Mouse (Mus musculus): ENCODE measurements around the gene Gm498. TPM values are rescaled to one million over a fixed set of nuclear protein-coding genes. Genes with fewer than 3 reads are reported as not detected.

The Gm498 gene
- 0.07 TPM in 1 of 2 replicates, not detected in the other for polyA plus RNA-seq (2015; fragmentation: Nextera tagmentation; extraction: Ambion mirVana)

DNA sequence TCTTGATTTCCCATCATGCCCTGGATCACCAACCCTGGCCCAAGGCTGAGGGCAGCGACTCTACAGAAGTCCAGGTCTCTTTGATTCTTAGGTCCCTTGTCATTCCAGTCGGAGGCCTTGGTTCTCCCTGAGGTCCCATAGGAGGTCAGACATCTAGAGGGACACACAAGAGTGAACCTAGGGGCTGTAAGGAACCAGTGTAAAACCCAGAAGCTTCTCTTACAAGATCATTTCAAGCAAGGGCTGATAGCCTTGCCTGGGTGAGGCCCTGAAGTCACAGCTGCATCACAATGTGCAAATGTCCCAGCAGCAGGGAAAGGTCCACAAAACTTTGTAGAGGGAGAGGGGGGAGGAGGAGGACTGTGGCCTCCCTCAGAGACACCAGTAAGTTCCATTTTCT, at the start of gene Gm498:
Gm498 (plus strand) TSS at position 301 of the 400 bp plus-strand sequence.
- Histone ChIP-seq H3K27ac (replicated peaks) (no peak within 1 kb of the TSS), H3K36me3 (ENCODE audit: control insufficient read depth, insufficient read depth, low read length) (no peaks in the 10 kb centered on the region), H3K27me3 (ENCODE audit: control insufficient read depth, insufficient read depth, low read length) (no peaks in the 10 kb centered on the region), H3K9me3 (ENCODE audit: control insufficient read depth, low read length) (no peaks in the 10 kb centered on the region), H3K4me3 (ENCODE audit: low read depth, low read length) (no peak within 1 kb of the TSS), H3K4me2 (replicated peaks; ENCODE audit: low read depth) (no peak within 1 kb of the TSS), H3K4me1 (replicated peaks; ENCODE audit: control insufficient read depth, insufficient read depth) (no peaks in the 10 kb centered on the region), H3K9ac (ENCODE audit: low read length) (no peak within 1 kb of the TSS)
- DNase-seq (ENCODE audit: low spot score) (no peak), ATAC-seq (ENCODE audit: low FRiP score, low TSS enrichment) (no peak)
- TF ChIP-seq CTCF (IDR thresholded peaks at IDR 0.05; ENCODE audit: low read depth) (no peak), EP300 (optimal IDR thresholded peaks at IDR 0.05) (no peak)
- 70% methylated on average over 2 of the region's 2 CpGs for WGBS

DNA sequence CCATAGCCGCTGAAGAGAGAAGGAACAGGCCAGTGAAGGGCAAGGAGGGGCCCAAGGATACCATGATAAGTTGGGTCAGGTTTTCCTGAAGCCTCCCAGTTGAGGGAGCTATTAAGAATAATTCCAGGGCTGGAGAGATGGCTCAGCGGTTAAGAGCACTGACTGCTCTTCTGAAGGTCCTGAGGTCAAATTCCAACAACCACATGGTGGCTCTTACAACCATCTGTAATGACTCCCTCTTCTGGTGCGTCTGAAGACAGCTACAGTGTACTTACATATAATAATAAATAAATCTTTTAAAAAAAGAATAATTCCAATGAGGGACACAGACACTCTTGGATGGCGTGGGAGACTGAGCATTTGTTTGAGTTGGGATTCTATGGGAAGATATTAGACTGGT, 47.4 kb upstream of the Gm498 start:
- Histone ChIP-seq H3K9ac (ENCODE audit: low read length) (no peak overlapping the region), H3K27me3 (ENCODE audit: control insufficient read depth, insufficient read depth, low read length) (no peaks in the 10 kb centered on the region), H3K4me3 (ENCODE audit: low read depth, low read length) (no peak overlapping the region), H3K4me2 (replicated peaks; ENCODE audit: low read depth) (no peak overlapping the region), H3K27ac (replicated peaks) (no peak overlapping the region), H3K4me1 (replicated peaks; ENCODE audit: control insufficient read depth, insufficient read depth) (peaks cover 6% of the 10 kb centered on the region; the same call in 1 of the 2 replicates), H3K9me3 (ENCODE audit: control insufficient read depth, low read length) (no peaks in the 10 kb centered on the region), H3K36me3 (ENCODE audit: control insufficient read depth, insufficient read depth, low read length) (no peaks in the 10 kb centered on the region)
- ATAC-seq (ENCODE audit: low FRiP score, low TSS enrichment): no peak
- TF ChIP-seq CTCF (IDR thresholded peaks at IDR 0.05; ENCODE audit: low read depth) (no peak), EP300 (optimal IDR thresholded peaks at IDR 0.05) (no peak)
- 68% methylated on average over 4 of the region's 4 CpGs for WGBS
- no peak for DNase-seq (ENCODE audit: low spot score)

DNA sequence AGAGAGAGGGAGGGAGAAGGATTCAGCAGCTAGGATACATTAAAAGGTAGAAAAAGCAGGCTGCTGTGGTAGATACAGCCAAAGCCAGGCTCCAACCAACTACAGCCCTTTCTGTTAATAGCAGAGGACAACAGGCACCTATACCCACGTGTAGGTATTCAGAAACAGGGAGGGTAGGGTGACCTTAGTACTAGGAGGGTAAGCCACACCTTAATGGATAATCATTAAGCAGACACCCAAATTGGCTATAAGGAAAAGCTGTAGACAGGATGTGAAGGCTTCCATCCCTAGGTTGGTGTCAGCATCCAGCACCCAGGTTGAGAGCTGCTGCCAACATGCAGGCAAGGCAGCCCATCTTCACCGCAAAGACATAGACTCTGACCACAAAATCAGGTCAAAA, 45.4 kb upstream of the Gm498 start:
- Histone ChIP-seq H3K4me2 (replicated peaks; ENCODE audit: low read depth) (no peak overlapping the region), H3K9ac (ENCODE audit: low read length) (no peak overlapping the region), H3K36me3 (ENCODE audit: control insufficient read depth, insufficient read depth, low read length) (no peaks in the 10 kb centered on the region), H3K4me1 (replicated peaks; ENCODE audit: control insufficient read depth, insufficient read depth) (peaks cover 6% of the 10 kb centered on the region; the same call in 1 of the 2 replicates), H3K27me3 (ENCODE audit: control insufficient read depth, insufficient read depth, low read length) (no peaks in the 10 kb centered on the region), H3K4me3 (ENCODE audit: low read depth, low read length) (no peak overlapping the region), H3K27ac (replicated peaks) (no peak overlapping the region), H3K9me3 (ENCODE audit: control insufficient read depth, low read length) (no peaks in the 10 kb centered on the region)
- TF ChIP-seq EP300 (optimal IDR thresholded peaks at IDR 0.05): no peak
- TF ChIP-seq CTCF (IDR thresholded peaks at IDR 0.05; ENCODE audit: low read depth): no peak
- ATAC-seq (ENCODE audit: low FRiP score, low TSS enrichment) (no peak), DNase-seq (ENCODE audit: low spot score) (no peak)
- 68% methylated on average over 2 of the region's 2 CpGs for WGBS

DNA sequence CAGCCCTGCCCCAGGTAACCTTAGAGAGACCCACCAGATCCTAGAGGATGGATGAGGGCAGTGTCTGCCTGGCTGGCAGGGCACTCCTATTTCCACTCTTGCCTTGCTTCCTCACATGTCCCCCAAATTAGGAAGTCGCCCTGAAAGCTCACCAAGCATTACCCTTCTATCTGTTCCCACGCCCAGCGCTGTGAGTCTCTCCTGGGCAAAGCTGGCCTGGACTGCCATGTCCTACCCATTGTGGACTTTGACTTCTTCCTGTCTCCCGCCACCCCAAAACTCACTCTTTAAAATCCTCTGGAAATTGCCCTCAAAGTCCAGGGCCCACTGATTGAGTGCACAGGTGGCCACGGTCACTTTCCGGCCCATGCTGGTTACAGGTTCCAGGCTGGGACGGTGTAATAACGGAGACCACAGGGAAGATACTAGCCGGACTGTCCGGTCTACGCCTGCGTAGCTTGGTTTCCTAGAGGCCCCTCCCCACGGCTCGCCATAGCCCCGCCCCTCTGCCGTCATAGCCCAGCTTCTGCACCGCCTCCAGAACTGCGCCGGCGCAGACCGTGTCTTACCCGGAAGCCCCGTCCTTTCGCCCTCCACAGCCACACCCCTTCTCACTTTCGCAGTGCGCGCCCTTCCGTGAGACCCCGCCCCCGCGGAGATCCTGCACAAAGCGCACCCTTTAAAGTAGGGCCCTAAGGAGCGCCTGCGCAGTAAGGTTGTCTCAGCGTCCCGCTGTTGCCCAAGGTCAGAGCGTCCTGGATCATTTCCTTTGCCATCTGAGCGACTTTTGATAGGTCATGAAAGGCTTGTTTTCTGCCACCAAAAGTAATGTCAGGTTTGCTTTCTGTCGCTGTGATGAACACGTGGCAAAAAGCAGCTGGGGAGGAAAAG, 44.0 kb upstream of the Gm498 start, which contains the start of the genes Nadsyn1 and Dhcr7:
Nadsyn1 (minus strand) TSS at position 475 of the 891 bp plus-strand sequence.
Dhcr7 (plus strand) TSS at position 771 of the 891 bp plus-strand sequence.
- Histone ChIP-seq H3K27me3 (ENCODE audit: control insufficient read depth, insufficient read depth, low read length) (no peaks in the 10 kb centered on the region), H3K4me1 (replicated peaks; ENCODE audit: control insufficient read depth, insufficient read depth) (peaks cover 6% of the 10 kb centered on the region; the same call in 1 of the 2 replicates), H3K27ac (replicated peaks) (peak within 1 kb of the TSS; percentile 79), H3K36me3 (ENCODE audit: control insufficient read depth, insufficient read depth, low read length) (no peaks in the 10 kb centered on the region), H3K9ac (ENCODE audit: low read length) (peak within 1 kb of the TSS; percentile 68), H3K9me3 (ENCODE audit: control insufficient read depth, low read length) (no peaks in the 10 kb centered on the region), H3K4me2 (replicated peaks; ENCODE audit: low read depth) (peak within 1 kb of the TSS; percentile 68), H3K4me3 (ENCODE audit: low read depth, low read length) (peak within 1 kb of the TSS; percentile 60)
- WGBS: under 1% methylated on average over 40 of the region's 40 CpGs
- ATAC-seq (ENCODE audit: low FRiP score, low TSS enrichment): peak; percentile 98
- peak; percentile 100 for DNase-seq (ENCODE audit: low spot score)
- TF ChIP-seq CTCF (IDR thresholded peaks at IDR 0.05; ENCODE audit: low read depth) (no peak), EP300 (optimal IDR thresholded peaks at IDR 0.05) (no peak)

DNA sequence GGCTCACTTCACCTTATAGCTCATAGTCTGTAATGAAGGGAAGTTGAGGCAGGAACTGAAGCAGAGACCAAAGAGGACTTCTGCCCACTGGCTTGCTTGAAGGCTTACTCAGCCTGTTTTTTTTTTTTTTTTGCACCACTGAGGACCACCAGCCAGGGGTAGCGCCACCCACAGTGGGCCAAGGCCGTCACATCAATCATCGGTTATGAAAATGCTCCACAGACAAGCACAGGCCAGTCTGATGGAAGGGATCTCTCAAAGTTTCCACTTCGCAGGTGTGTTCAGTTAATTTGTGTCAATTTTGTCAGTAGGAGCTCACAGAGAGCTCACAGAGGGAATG, 43.4 kb upstream of the Gm498 start:
- no peak for TF ChIP-seq EP300 (optimal IDR thresholded peaks at IDR 0.05)
- TF ChIP-seq CTCF (IDR thresholded peaks at IDR 0.05; ENCODE audit: low read depth): no peak
- 69% methylated on average over 4 of the region's 4 CpGs for WGBS
- no peaks in the 10 kb centered on the region for H3K27me3 ChIP-seq (ENCODE audit: control insufficient read depth, insufficient read depth, low read length)
- no peaks in the 10 kb centered on the region for H3K36me3 ChIP-seq (ENCODE audit: control insufficient read depth, insufficient read depth, low read length)
- peak overlapping the region; percentile 60; the same call in 1 of the 2 replicates for H3K4me3 ChIP-seq (ENCODE audit: low read depth, low read length)
- H3K9me3 ChIP-seq (ENCODE audit: control insufficient read depth, low read length): no peaks in the 10 kb centered on the region
- ATAC-seq (ENCODE audit: low FRiP score, low TSS enrichment) (no peak), DNase-seq (ENCODE audit: low spot score) (no peak)
- peak overlapping the region; percentile 36; the same call in 1 of the 2 replicates for H3K9ac ChIP-seq (ENCODE audit: low read length)
- H3K4me1 ChIP-seq (replicated peaks; ENCODE audit: control insufficient read depth, insufficient read depth): peaks cover 6% of the 10 kb centered on the region; the same call in 1 of the 2 replicates
- peak overlapping the region; percentile 52 for H3K4me2 ChIP-seq (replicated peaks; ENCODE audit: low read depth)
- peak overlapping the region; percentile 74 for H3K27ac ChIP-seq (replicated peaks)

DNA sequence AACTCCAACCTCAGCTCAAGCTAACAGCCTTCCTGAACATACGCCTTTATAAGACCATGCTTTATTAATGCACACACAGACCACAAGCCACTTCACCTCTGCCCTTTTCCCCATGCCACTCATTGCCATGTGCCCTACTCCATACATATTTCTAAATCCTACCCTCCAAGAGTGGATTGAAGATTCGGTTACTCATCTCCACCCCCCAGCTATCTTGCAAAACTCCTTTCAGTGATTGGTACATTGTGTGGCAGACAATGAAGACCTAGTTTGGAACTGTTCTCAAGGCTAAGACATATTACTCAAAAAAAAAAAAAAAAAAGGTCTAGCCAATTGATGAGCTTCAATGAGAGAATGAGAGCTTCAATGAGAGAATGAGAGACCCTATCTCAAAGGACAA, 39.7 kb upstream of the Gm498 start:
- 85% methylated on average over 2 of the region's 2 CpGs for WGBS
- no peaks in the 10 kb centered on the region for H3K9me3 ChIP-seq (ENCODE audit: control insufficient read depth, low read length)
- TF ChIP-seq CTCF (IDR thresholded peaks at IDR 0.05; ENCODE audit: low read depth): no peak
- TF ChIP-seq EP300 (optimal IDR thresholded peaks at IDR 0.05): no peak
- no peak overlapping the region for H3K4me3 ChIP-seq (ENCODE audit: low read depth, low read length)
- no peak overlapping the region for H3K4me2 ChIP-seq (replicated peaks; ENCODE audit: low read depth)
- H3K36me3 ChIP-seq (ENCODE audit: control insufficient read depth, insufficient read depth, low read length): no peaks in the 10 kb centered on the region
- no peak overlapping the region for H3K27ac ChIP-seq (replicated peaks)
- no peak overlapping the region for H3K9ac ChIP-seq (ENCODE audit: low read length)
- H3K27me3 ChIP-seq (ENCODE audit: control insufficient read depth, insufficient read depth, low read length): no peaks in the 10 kb centered on the region
- ATAC-seq (ENCODE audit: low FRiP score, low TSS enrichment): no peak
- no peak for DNase-seq (ENCODE audit: low spot score)
- peaks cover 3% of the 10 kb centered on the region; the same call in 1 of the 2 replicates for H3K4me1 ChIP-seq (replicated peaks; ENCODE audit: control insufficient read depth, insufficient read depth)

Measured in stomach, postnatal 0 days (tissue).